Mouse (Mus musculus): Measurements from ENCODE around the gene Mrpl48. TPM values are rescaled to one million over a fixed set of nuclear protein-coding genes. Genes with fewer than 3 reads are reported as not detected.

Mrpl48 gene
- polyA plus RNA-seq, 1 experiment, result 30.7 TPM

DNA sequence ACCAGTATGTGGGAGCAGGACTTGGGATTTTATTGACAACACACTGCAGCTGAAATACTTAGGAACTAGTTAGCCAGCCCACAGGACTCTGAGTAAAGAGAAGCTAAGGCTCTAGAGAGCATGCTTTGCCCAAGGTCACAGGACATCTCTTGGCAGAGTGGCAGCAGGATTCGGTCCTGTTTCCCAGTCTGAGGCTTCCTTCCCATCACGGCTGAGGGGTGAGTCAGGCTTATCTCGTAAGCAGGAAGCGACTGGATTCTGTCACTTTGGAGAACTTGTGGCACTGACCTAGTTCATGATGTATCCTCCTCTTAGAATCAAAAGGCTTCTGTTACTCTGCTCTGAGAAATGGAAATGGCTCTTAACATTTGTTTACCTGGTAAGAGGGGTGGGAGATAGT lies 60.5 kb downstream of the Mrpl48 start:
- H3K79me3 ChIP-seq (ENCODE audit: low read depth), result no peaks in the 10 kb centered on the region
- no peak overlapping the region for H3ac ChIP-seq (ENCODE audit: control insufficient read depth, insufficient read length, low read depth)
- H3K27me3 ChIP-seq (ENCODE audit: control insufficient read depth, insufficient read depth, insufficient read length), result no peaks in the 10 kb centered on the region
- no peaks in the 10 kb centered on the region for H3K79me2 ChIP-seq (ENCODE audit: control insufficient read depth, insufficient read depth)
- no peak for TF ChIP-seq MYOD1 (IDR thresholded peaks at IDR 0.05; ENCODE audit: control insufficient read depth, insufficient read length, low read depth)
- TF ChIP-seq CEBPB (IDR thresholded peaks at IDR 0.05; ENCODE audit: low read depth), result no peak
- TF ChIP-seq CTCF (IDR thresholded peaks at IDR 0.05; ENCODE audit: control insufficient read depth, insufficient read depth, insufficient read length), result no peak
- no peak for TF ChIP-seq USF1 (IDR thresholded peaks at IDR 0.05; ENCODE audit: low read depth)
- no peak for TF ChIP-seq FOSL1 (IDR thresholded peaks at IDR 0.05; ENCODE audit: insufficient read depth, low read length, poor library complexity, severe bottlenecking)
- TF ChIP-seq MAX (IDR thresholded peaks at IDR 0.05), result no peak
- no peak for TF ChIP-seq MYOG (IDR thresholded peaks at IDR 0.05; ENCODE audit: control insufficient read depth, extremely low read depth, insufficient read length)
- H3K36me3 ChIP-seq (ENCODE audit: control insufficient read depth, insufficient read depth), result no peaks in the 10 kb centered on the region
- H3K4me3 ChIP-seq (ENCODE audit: insufficient read depth, poor library complexity, severe bottlenecking), result no peak overlapping the region

DNA sequence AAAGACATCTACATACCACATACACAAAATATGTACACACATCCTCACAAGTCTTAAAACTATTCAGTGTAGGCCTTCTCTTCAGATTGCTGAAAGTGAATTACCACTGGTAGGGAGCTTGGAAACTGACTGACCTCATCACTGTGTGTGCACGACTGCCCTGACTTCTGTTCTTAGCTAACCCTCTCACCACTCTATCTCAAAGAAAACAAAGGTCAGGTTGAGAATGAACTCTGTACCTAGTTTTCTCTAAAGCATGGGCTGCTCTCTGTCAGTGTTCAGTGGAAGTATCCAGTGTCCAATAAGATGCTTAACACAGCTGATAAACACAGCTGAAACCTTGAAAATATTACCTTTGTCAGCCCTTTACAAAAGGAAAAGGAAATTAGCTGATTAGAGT lies 63.7 kb downstream of the Mrpl48 start:
- Histone ChIP-seq H3ac (ENCODE audit: control insufficient read depth, insufficient read length, low read depth) (no peak overlapping the region), H3K27me3 (ENCODE audit: control insufficient read depth, insufficient read depth, insufficient read length) (no peaks in the 10 kb centered on the region), H3K79me2 (ENCODE audit: control insufficient read depth, insufficient read depth) (no peaks in the 10 kb centered on the region), H3K4me3 (ENCODE audit: insufficient read depth, poor library complexity, severe bottlenecking) (no peak overlapping the region), H3K36me3 (ENCODE audit: control insufficient read depth, insufficient read depth) (no peaks in the 10 kb centered on the region), H3K79me3 (ENCODE audit: low read depth) (no peaks in the 10 kb centered on the region)
- TF ChIP-seq MYOG (IDR thresholded peaks at IDR 0.05; ENCODE audit: control insufficient read depth, extremely low read depth, insufficient read length) (no peak), USF1 (IDR thresholded peaks at IDR 0.05; ENCODE audit: low read depth) (no peak), CTCF (IDR thresholded peaks at IDR 0.05; ENCODE audit: control insufficient read depth, insufficient read depth, insufficient read length) (no peak), FOSL1 (IDR thresholded peaks at IDR 0.05; ENCODE audit: insufficient read depth, low read length, poor library complexity, severe bottlenecking) (no peak), MAX (IDR thresholded peaks at IDR 0.05) (no peak), CEBPB (IDR thresholded peaks at IDR 0.05; ENCODE audit: low read depth) (no peak), MYOD1 (IDR thresholded peaks at IDR 0.05; ENCODE audit: control insufficient read depth, insufficient read length, low read depth) (no peak)

DNA sequence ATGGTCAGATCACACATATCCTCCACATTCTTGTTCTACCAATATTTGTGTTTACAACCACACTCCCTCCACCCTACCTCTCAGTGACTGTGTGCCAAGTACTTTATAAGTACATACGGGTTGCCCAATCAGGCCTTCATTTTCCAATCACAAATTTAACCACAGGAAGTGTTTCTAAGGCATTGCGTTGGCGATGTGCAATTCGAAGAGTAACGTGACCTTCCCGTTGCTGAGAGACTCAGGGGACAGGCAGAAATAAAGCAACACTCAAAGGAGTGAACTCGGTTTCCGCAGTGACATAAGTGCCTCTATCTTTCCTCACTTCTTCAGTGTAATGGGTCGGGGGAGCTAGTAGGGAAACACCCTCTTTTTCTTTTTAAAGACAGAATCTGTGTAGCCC lies 68.6 kb downstream of the Mrpl48 start:
- Histone ChIP-seq H3K27me3 (ENCODE audit: control insufficient read depth, insufficient read depth, insufficient read length) (no peaks in the 10 kb centered on the region), H3ac (ENCODE audit: control insufficient read depth, insufficient read length, low read depth) (no peak overlapping the region), H3K4me3 (ENCODE audit: insufficient read depth, poor library complexity, severe bottlenecking) (no peak overlapping the region), H3K36me3 (ENCODE audit: control insufficient read depth, insufficient read depth) (no peaks in the 10 kb centered on the region), H3K79me2 (ENCODE audit: control insufficient read depth, insufficient read depth) (no peaks in the 10 kb centered on the region), H3K79me3 (ENCODE audit: low read depth) (peaks cover 3% of the 10 kb centered on the region)
- TF ChIP-seq CEBPB (IDR thresholded peaks at IDR 0.05; ENCODE audit: low read depth) (no peak), MAX (IDR thresholded peaks at IDR 0.05) (no peak), FOSL1 (IDR thresholded peaks at IDR 0.05; ENCODE audit: insufficient read depth, low read length, poor library complexity, severe bottlenecking) (no peak), USF1 (IDR thresholded peaks at IDR 0.05; ENCODE audit: low read depth) (no peak)

DNA sequence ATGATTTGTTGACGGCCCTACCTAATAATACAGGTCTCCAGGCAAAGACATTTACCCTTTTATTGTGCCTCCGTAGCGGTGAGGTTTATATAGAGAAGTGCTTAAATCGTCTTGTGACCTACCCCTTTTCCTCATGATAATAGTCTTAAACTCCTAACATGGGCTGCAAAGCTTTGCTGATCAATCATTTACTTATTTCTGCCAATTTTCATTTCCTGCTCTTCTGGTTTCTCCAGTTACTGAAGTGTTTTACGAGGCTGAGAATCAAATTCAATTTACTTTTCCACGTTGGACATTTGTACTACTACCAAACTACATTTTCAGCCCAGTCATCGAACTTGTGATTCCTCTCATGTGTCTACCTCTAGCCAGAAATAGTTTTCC lies 70.6 kb downstream of the Mrpl48 start:
- peak overlapping the region; percentile 39 for H3K4me3 ChIP-seq (ENCODE audit: insufficient read depth, poor library complexity, severe bottlenecking)
- no peaks in the 10 kb centered on the region for H3K36me3 ChIP-seq (ENCODE audit: control insufficient read depth, insufficient read depth)
- TF ChIP-seq FOSL1 (IDR thresholded peaks at IDR 0.05; ENCODE audit: insufficient read depth, low read length, poor library complexity, severe bottlenecking) (no peak), USF1 (IDR thresholded peaks at IDR 0.05; ENCODE audit: low read depth) (no peak), MAX (IDR thresholded peaks at IDR 0.05) (no peak), CTCF (IDR thresholded peaks at IDR 0.05; ENCODE audit: control insufficient read depth, insufficient read depth, insufficient read length) (no peak), MYOD1 (IDR thresholded peaks at IDR 0.05; ENCODE audit: control insufficient read depth, insufficient read length, low read depth) (no peak), MYOG (IDR thresholded peaks at IDR 0.05; ENCODE audit: control insufficient read depth, extremely low read depth, insufficient read length) (no peak), CEBPB (IDR thresholded peaks at IDR 0.05; ENCODE audit: low read depth) (no peak)
- no peak overlapping the region for H3ac ChIP-seq (ENCODE audit: control insufficient read depth, insufficient read length, low read depth)
- H3K79me2 ChIP-seq (ENCODE audit: control insufficient read depth, insufficient read depth), result no peaks in the 10 kb centered on the region
- H3K79me3 ChIP-seq (ENCODE audit: low read depth), result peaks cover 3% of the 10 kb centered on the region
- no peaks in the 10 kb centered on the region for H3K27me3 ChIP-seq (ENCODE audit: control insufficient read depth, insufficient read depth, insufficient read length)

GRCm38 (mm10) chr7:100536804-100537518 lies 71.1 kb downstream of the Mrpl48 start, which contains the start of gene Coa4:
Gene Coa4, plus strand, starts transcription at chr7:100537071.
- TF ChIP-seq CEBPB (IDR thresholded peaks at IDR 0.05; ENCODE audit: low read depth) (no peak), FOSL1 (IDR thresholded peaks at IDR 0.05; ENCODE audit: insufficient read depth, low read length, poor library complexity, severe bottlenecking) (no peak), CTCF (IDR thresholded peaks at IDR 0.05; ENCODE audit: control insufficient read depth, insufficient read depth, insufficient read length) (no peak), USF1 (IDR thresholded peaks at IDR 0.05; ENCODE audit: low read depth) (no peak), MYOD1 (IDR thresholded peaks at IDR 0.05; ENCODE audit: control insufficient read depth, insufficient read length, low read depth) (no peak), MAX (IDR thresholded peaks at IDR 0.05) (no peak), MYOG (IDR thresholded peaks at IDR 0.05; ENCODE audit: control insufficient read depth, extremely low read depth, insufficient read length) (no peak)
- H3K4me3 ChIP-seq (ENCODE audit: insufficient read depth, poor library complexity, severe bottlenecking), result peak within 1 kb of the TSS; percentile 39
- peaks cover 3% of the 10 kb centered on the region for H3K79me3 ChIP-seq (ENCODE audit: low read depth)
- H3ac ChIP-seq (ENCODE audit: control insufficient read depth, insufficient read length, low read depth), result peak within 1 kb of the TSS; percentile 89
- H3K36me3 ChIP-seq (ENCODE audit: control insufficient read depth, insufficient read depth), result no peaks in the 10 kb centered on the region
- H3K27me3 ChIP-seq (ENCODE audit: control insufficient read depth, insufficient read depth, insufficient read length), result no peaks in the 10 kb centered on the region
- no peaks in the 10 kb centered on the region for H3K79me2 ChIP-seq (ENCODE audit: control insufficient read depth, insufficient read depth)

Measured in C2C12 (cell line).